Mouse (Mus musculus) heart, embryonic 14.5 days (tissue): ENCODE measurements around the gene Mlxipl. TPM values are rescaled to one million over a fixed set of nuclear protein-coding genes. Genes with fewer than 3 reads are reported as not detected.

Experiments used
- ATAC-seq: fragments of 200-750 bp; cut with Nextera tagmentation; 2 replicates; pipeline ENCODE4 v1.8.0; 2017; ENCODE audit warnings: low read depth, moderate TSS enrichment; ENCODE audit not compliant: insufficient number of reproducible peaks, insufficient read depth, low FRiP score
- H3K27ac ChIP-seq, 2 experiments: fragments of 200-500 bp in 1 of 2; fragments of 300-500 bp in 1 of 2; sonication (generic) in 1 of 2; replicated peaks in 1 of 2; 2 replicates each; pipeline ENCODE4 v1.5.1; 2012 to 2014; ENCODE audit warnings: low read depth in 2 of 2, low read length in 2 of 2, control low read depth in 1 of 2, mild to moderate bottlenecking in 1 of 2, mixed read lengths in 1 of 2; ENCODE audit not compliant: control insufficient read depth in 1 of 2, insufficient read depth in 1 of 2
- H3K27me3 ChIP-seq: fragments of 300-500 bp; sonication (generic); 2 replicates; pipeline ENCODE4 v1.6.1; 2014; ENCODE audit warnings: mild to moderate bottlenecking, low read length, control low read depth; ENCODE audit not compliant: control insufficient read depth, insufficient read depth
- H3K36me3 ChIP-seq: fragments of 300-500 bp; sonication (generic); 2 replicates; pipeline ENCODE4 v1.6.1; 2014; ENCODE audit warnings: mild to moderate bottlenecking, control low read depth, low read length, mixed read lengths; ENCODE audit not compliant: control insufficient read depth, insufficient read depth
- H3K4me1 ChIP-seq, 2 experiments: fragments of 200-500 bp in 1 of 2; fragments of 300-500 bp in 1 of 2; sonication (generic) in 1 of 2; 2 replicates each; pipeline ENCODE4 v1.6.1; 2012 to 2014; ENCODE audit warnings: low read length in 2 of 2, control low read depth in 1 of 2, mixed read lengths in 1 of 2; ENCODE audit not compliant: control insufficient read depth in 2 of 2, insufficient read depth in 2 of 2
- H3K4me2 ChIP-seq: fragments of 300-500 bp; sonication (generic); 2 replicates; pipeline ENCODE4 v1.6.1; 2014; ENCODE audit warnings: mild to moderate bottlenecking, low read length
- H3K4me3 ChIP-seq, 2 experiments: fragments of 200-500 bp in 1 of 2; fragments of 300-500 bp in 1 of 2; sonication (generic) in 1 of 2; 2 replicates each; pipeline ENCODE4 v1.5.1; 2012 to 2014; ENCODE audit warnings: low read length in 2 of 2, mild to moderate bottlenecking in 2 of 2, control low read depth in 1 of 2, low read depth in 1 of 2, moderate library complexity in 1 of 2; ENCODE audit not compliant: control insufficient read depth in 1 of 2, insufficient read depth in 1 of 2
- H3K9ac ChIP-seq: fragments of 300-500 bp; sonication (generic); 2 replicates; pipeline ENCODE4 v1.6.1; 2014; ENCODE audit warnings: mild to moderate bottlenecking, low read length
- H3K9me3 ChIP-seq: fragments of 300-500 bp; sonication (generic); 2 replicates; pipeline ENCODE4 v1.6.1; 2016; ENCODE audit warnings: low read length, control low read depth; ENCODE audit not compliant: control insufficient read depth
- WGBS: fragments of 180-500 bp; shearing (Covaris S2); extraction: QIAGEN DNeasy Blood & Tissue Kit; methylation state at CpG from one replicate; pipeline ENCODE4 v1.1.7; 2014; 5-methylcytosine and 5-hydroxymethylcytosine counted together
- polyA plus RNA-seq: library from polyadenylated mRNA; unstranded; fragments of >200 nt; fragmentation: Nextera tagmentation; extraction: Ambion mirVana; gene quantifications from 2 replicates; pipeline ENCODE4 v1.2.1, GENCODE M21; 2014

Mlxipl gene
- polyA plus RNA-seq, 1 experiment from 2014 or later, result 0.34 TPM

GRCm38 (mm10) chr5:135072720-135073119 is 17.0 kb upstream of the Mlxipl start:
- Histone ChIP-seq H3K4me2 (no peak overlapping the region), H3K27me3 (no peaks in the 10 kb centered on the region), H3K9me3 (no peaks in the 10 kb centered on the region), H3K9ac (no peak overlapping the region), H3K27ac (no peak overlapping the region), H3K4me3 (no peak overlapping the region), H3K36me3 (no peaks in the 10 kb centered on the region), H3K4me1 (peaks cover 0 to 5% of the 10 kb centered on the region in 2 experiments; a peak in 1 of 4 replicates)
- 54% methylated on average over 6 of the region's 6 CpGs for WGBS
- ATAC-seq, result no peak

- no peak overlapping the region; the same call in 1 of the 2 replicates for H3K4me2 ChIP-seq
Observed at GRCm38 (mm10) chr5:135073349-135074150, 16.1 kb upstream of the Mlxipl start.

GRCm38 (mm10) chr5:135075655-135076054 is 14.0 kb upstream of the Mlxipl start:
- ATAC-seq, result no peak
- H3K4me3 ChIP-seq, result no peak overlapping the region
- no peaks in the 10 kb centered on the region for H3K9me3 ChIP-seq
- H3K27me3 ChIP-seq, result peaks cover 4% of the 10 kb centered on the region; the same call in 1 of the 2 replicates
- no peak overlapping the region for H3K9ac ChIP-seq
- H3K36me3 ChIP-seq, result no peaks in the 10 kb centered on the region
- WGBS, result 58% methylated on average over 4 of the region's 4 CpGs
- peaks cover 0 to 7% of the 10 kb centered on the region in 2 experiments; a peak in 2 of 4 replicates for H3K4me1 ChIP-seq
- H3K4me2 ChIP-seq, result no peak overlapping the region
- no peak overlapping the region for H3K27ac ChIP-seq

More at GRCm38 (mm10) chr5:135073349-135074150, 16.1 kb upstream of the Mlxipl start:
- no peak overlapping the region for H3K4me3 ChIP-seq
- H3K27ac ChIP-seq, result no peak overlapping the region
- H3K4me1 ChIP-seq, result peaks cover 0 to 7% of the 10 kb centered on the region in 2 experiments; a peak in 2 of 4 replicates
- no peak for ATAC-seq
- H3K9me3 ChIP-seq, result no peaks in the 10 kb centered on the region
- no peaks in the 10 kb centered on the region for H3K36me3 ChIP-seq
- WGBS, result 29% methylated on average over 26 of the region's 26 CpGs
- no peaks in the 10 kb centered on the region for H3K27me3 ChIP-seq
- H3K9ac ChIP-seq, result 0 out of 2 replicates have a peak overlapping the region, but pooled peaks have one; percentile 16

- Histone ChIP-seq H3K27me3 (peaks cover 4% of the 10 kb centered on the region; the same call in 1 of the 2 replicates), H3K4me3 (no peak overlapping the region), H3K36me3 (no peaks in the 10 kb centered on the region), H3K4me2 (no peak overlapping the region), H3K4me1 (peaks cover 0 to 7% of the 10 kb centered on the region in 2 experiments; a peak in 2 of 4 replicates), H3K9me3 (no peaks in the 10 kb centered on the region), H3K27ac (no peak overlapping the region), H3K9ac (no peak overlapping the region)
- no peak for ATAC-seq
- 86% methylated on average over 14 of the region's 14 CpGs for WGBS
Observed at GRCm38 (mm10) chr5:135076368-135076767, 13.3 kb upstream of the Mlxipl start.

- peaks cover 4% of the 10 kb centered on the region; the same call in 1 of the 2 replicates for H3K27me3 ChIP-seq
- no peaks in the 10 kb centered on the region for H3K9me3 ChIP-seq
- 35% methylated on average over 14 of the region's 14 CpGs for whole genome bisulfite sequencing
- H3K4me1 ChIP-seq, result peaks cover 0 to 7% of the 10 kb centered on the region in 2 experiments; a peak in 2 of 4 replicates
- no peak overlapping the region for H3K27ac ChIP-seq
- peak overlapping the region; percentile 95 for H3K9ac ChIP-seq
- peak overlapping the region; percentile 86 to 94 for H3K4me3 ChIP-seq
- H3K36me3 ChIP-seq, result no peaks in the 10 kb centered on the region
- H3K4me2 ChIP-seq, result peak overlapping the region; percentile 97
- ATAC-seq, result no peak
Observed at GRCm38 (mm10) chr5:135076931-135077505, 12.7 kb upstream of the Mlxipl start.

GRCm38 (mm10) chr5:135077564-135078481 is 11.9 kb upstream of the Mlxipl start, which contains the start of gene Vps37d:
Gene Vps37d (minus strand): TSS chr5:135078266.
- H3K27me3 ChIP-seq, result peaks cover 4% of the 10 kb centered on the region; the same call in 1 of the 2 replicates
- ATAC-seq, result peak; percentile 82
- peak within 1 kb of the TSS; percentile 95 for H3K9ac ChIP-seq
- no peaks in the 10 kb centered on the region for H3K36me3 ChIP-seq
- H3K27ac ChIP-seq, result peak within 1 kb of the TSS in 1 of 2 experiments; percentile 24; a peak in 1 of 4 replicates
- H3K9me3 ChIP-seq, result no peaks in the 10 kb centered on the region
- H3K4me2 ChIP-seq, result peak within 1 kb of the TSS; percentile 97
- peaks cover 0 to 7% of the 10 kb centered on the region in 2 experiments; a peak in 2 of 4 replicates for H3K4me1 ChIP-seq
- H3K4me3 ChIP-seq, result peak within 1 kb of the TSS; percentile 86 to 94
- under 1% methylated on average over 65 of the region's 83 CpGs for WGBS

GRCm38 (mm10) chr5:135078482-135078810 is 11.2 kb upstream of the Mlxipl start:
- peak overlapping the region; percentile 86 to 94 for H3K4me3 ChIP-seq
- no peak overlapping the region for H3K27ac ChIP-seq
- H3K27me3 ChIP-seq, result peaks cover 4% of the 10 kb centered on the region; the same call in 1 of the 2 replicates
- H3K36me3 ChIP-seq, result no peaks in the 10 kb centered on the region
- no peak for ATAC-seq
- WGBS, result 2% methylated on average over 11 of the region's 11 CpGs
- peak overlapping the region; percentile 95 for H3K9ac ChIP-seq
- no peaks in the 10 kb centered on the region for H3K9me3 ChIP-seq
- H3K4me1 ChIP-seq, result peaks cover 0 to 7% of the 10 kb centered on the region in 2 experiments; a peak in 2 of 4 replicates
- peak overlapping the region; percentile 97 for H3K4me2 ChIP-seq
